Mouse (Mus musculus): ENCODE data around the gene Inpp5e. TPM values are rescaled to one million over a fixed set of nuclear protein-coding genes. Genes with fewer than 3 reads are reported as not detected.
"Not testable (repeated sequence)": the region's sequence is repeated elsewhere in the genome, so short reads cannot be mapped to it uniquely, and the experiment has no call there.

Gene Inpp5e
- polyA plus RNA-seq, 1 experiment, result 67.3 TPM

GRCm38 (mm10) chr2:26387713-26388112, 21.3 kb downstream of the Inpp5e start:
- H3K4me3 ChIP-seq (ENCODE audit: control insufficient read depth, low read depth, low read length), result peak overlapping the region; percentile 91
- H3K4me1 ChIP-seq (ENCODE audit: control insufficient read depth, insufficient read depth, low read length), result peaks cover 6% of the 10 kb centered on the region
- no peaks in the 10 kb centered on the region; the same call in none of the 2 replicates for H3K36me3 ChIP-seq (ENCODE audit: control insufficient read depth, insufficient read depth, low read length)
- H3K27me3 ChIP-seq (ENCODE audit: control insufficient read depth, insufficient read depth, low read length), result no peaks in the 10 kb centered on the region
- H3K27ac ChIP-seq (ENCODE audit: control insufficient read depth, insufficient read depth, low read depth, low read length), result no peak overlapping the region
- TF ChIP-seq POLR2A (IDR thresholded peaks at IDR 0.05; ENCODE audit: control insufficient read depth, low read depth, low read length) (no peak), CTCF (IDR thresholded peaks at IDR 0.05; ENCODE audit: control insufficient read depth, insufficient read depth, insufficient replicate concordance, low read depth, low read length) (no peak)

- not testable (repeated sequence) for H3K36me3 ChIP-seq (ENCODE audit: control insufficient read depth, insufficient read depth, low read length); H3K27me3 ChIP-seq (ENCODE audit: control insufficient read depth, insufficient read depth, low read length); H3K4me1 ChIP-seq (ENCODE audit: control insufficient read depth, insufficient read depth, low read length)
- peak overlapping the region; percentile 100 for H3K4me3 ChIP-seq (ENCODE audit: control insufficient read depth, low read depth, low read length)
- peak overlapping the region; percentile 81 for H3K27ac ChIP-seq (ENCODE audit: control insufficient read depth, insufficient read depth, low read depth, low read length)
Observed at GRCm38 (mm10) chr2:26380871-26381270, 28.1 kb downstream of the Inpp5e start.

- H3K27me3 ChIP-seq (ENCODE audit: control insufficient read depth, insufficient read depth, low read length), result no peaks in the 10 kb centered on the region
- peak within 1 kb of the TSS; percentile 100 for H3K4me3 ChIP-seq (ENCODE audit: control insufficient read depth, low read depth, low read length)
- peaks cover 2% of the 10 kb centered on the region for H3K36me3 ChIP-seq (ENCODE audit: control insufficient read depth, insufficient read depth, low read length)
- peak within 1 kb of the TSS; percentile 81 for H3K27ac ChIP-seq (ENCODE audit: control insufficient read depth, insufficient read depth, low read depth, low read length)
- no peaks in the 10 kb centered on the region; the same call in 1 of the 2 replicates for H3K4me1 ChIP-seq (ENCODE audit: control insufficient read depth, insufficient read depth, low read length)
- TF ChIP-seq POLR2A (IDR thresholded peaks at IDR 0.05; ENCODE audit: control insufficient read depth, low read depth, low read length) (peak; percentile 81), CTCF (IDR thresholded peaks at IDR 0.05; ENCODE audit: control insufficient read depth, insufficient read depth, insufficient replicate concordance, low read depth, low read length) (no peak)
Observed at GRCm38 (mm10) chr2:26380131-26380771, 28.8 kb downstream of the Inpp5e start, which contains the start of gene Snapc4. Gene Snapc4 (minus strand): TSS chr2:26380653.

GRCm38 (mm10) chr2:26372396-26372795, 36.6 kb downstream of the Inpp5e start:
- peaks cover 10% of the 10 kb centered on the region for H3K36me3 ChIP-seq (ENCODE audit: control insufficient read depth, insufficient read depth, low read length)
- TF ChIP-seq CTCF (IDR thresholded peaks at IDR 0.05; ENCODE audit: control insufficient read depth, insufficient read depth, insufficient replicate concordance, low read depth, low read length), result no peak
- TF ChIP-seq POLR2A (IDR thresholded peaks at IDR 0.05; ENCODE audit: control insufficient read depth, low read depth, low read length), result no peak
- H3K4me3 ChIP-seq (ENCODE audit: control insufficient read depth, low read depth, low read length), result no peak overlapping the region
- H3K27ac ChIP-seq (ENCODE audit: control insufficient read depth, insufficient read depth, low read depth, low read length), result no peak overlapping the region
- no peaks in the 10 kb centered on the region for H3K4me1 ChIP-seq (ENCODE audit: control insufficient read depth, insufficient read depth, low read length)
- H3K27me3 ChIP-seq (ENCODE audit: control insufficient read depth, insufficient read depth, low read length), result no peaks in the 10 kb centered on the region

- TF ChIP-seq POLR2A (IDR thresholded peaks at IDR 0.05; ENCODE audit: control insufficient read depth, low read depth, low read length), result no peak
- no peak for TF ChIP-seq CTCF (IDR thresholded peaks at IDR 0.05; ENCODE audit: control insufficient read depth, insufficient read depth, insufficient replicate concordance, low read depth, low read length)
- Histone ChIP-seq H3K4me1 (ENCODE audit: control insufficient read depth, insufficient read depth, low read length) (no peaks in the 10 kb centered on the region), H3K4me3 (ENCODE audit: control insufficient read depth, low read depth, low read length) (no peak overlapping the region), H3K27me3 (ENCODE audit: control insufficient read depth, insufficient read depth, low read length) (no peaks in the 10 kb centered on the region), H3K27ac (ENCODE audit: control insufficient read depth, insufficient read depth, low read depth, low read length) (no peak overlapping the region), H3K36me3 (ENCODE audit: control insufficient read depth, insufficient read depth, low read length) (peaks cover 5% of the 10 kb centered on the region)
Observed at GRCm38 (mm10) chr2:26368572-26368971, 40.4 kb downstream of the Inpp5e start.

- Histone ChIP-seq H3K36me3 (ENCODE audit: control insufficient read depth, insufficient read depth, low read length) (peaks cover 3% of the 10 kb centered on the region), H3K27ac (ENCODE audit: control insufficient read depth, insufficient read depth, low read depth, low read length) (no peak overlapping the region), H3K4me3 (ENCODE audit: control insufficient read depth, low read depth, low read length) (no peak overlapping the region), H3K4me1 (ENCODE audit: control insufficient read depth, insufficient read depth, low read length) (no peaks in the 10 kb centered on the region), H3K27me3 (ENCODE audit: control insufficient read depth, insufficient read depth, low read length) (no peaks in the 10 kb centered on the region)
- TF ChIP-seq CTCF (IDR thresholded peaks at IDR 0.05; ENCODE audit: control insufficient read depth, insufficient read depth, insufficient replicate concordance, low read depth, low read length), result no peak
- no peak for TF ChIP-seq POLR2A (IDR thresholded peaks at IDR 0.05; ENCODE audit: control insufficient read depth, low read depth, low read length)
Observed at GRCm38 (mm10) chr2:26367911-26368310, 41.1 kb downstream of the Inpp5e start.

- H3K4me3 ChIP-seq (ENCODE audit: control insufficient read depth, low read depth, low read length), result no peak overlapping the region
- TF ChIP-seq CTCF (IDR thresholded peaks at IDR 0.05; ENCODE audit: control insufficient read depth, insufficient read depth, insufficient replicate concordance, low read depth, low read length) (no peak), POLR2A (IDR thresholded peaks at IDR 0.05; ENCODE audit: control insufficient read depth, low read depth, low read length) (no peak)
- H3K27ac ChIP-seq (ENCODE audit: control insufficient read depth, insufficient read depth, low read depth, low read length), result no peak overlapping the region
- peaks cover 3% of the 10 kb centered on the region for H3K36me3 ChIP-seq (ENCODE audit: control insufficient read depth, insufficient read depth, low read length)
- H3K4me1 ChIP-seq (ENCODE audit: control insufficient read depth, insufficient read depth, low read length), result no peaks in the 10 kb centered on the region
- no peaks in the 10 kb centered on the region for H3K27me3 ChIP-seq (ENCODE audit: control insufficient read depth, insufficient read depth, low read length)
Observed at GRCm38 (mm10) chr2:26364738-26365465, 44.1 kb downstream of the Inpp5e start.
